Mouse (Mus musculus) left cerebral cortex, adult 11 months (tissue): ENCODE data around the gene Olfr43.

Experiments
- DNase-seq: peaks from one replicate; pipeline ENCODE4 v3.0.0; 2022; ENCODE audit warnings: low spot score

Gene Olfr43

GRCm38 (mm10) chr11:74211279-74211678 lies at the start of gene Olfr43:
Gene Olfr43, minus strand, starts transcription at chr11:74211379.
- DNase-seq, result no peak

GRCm38 (mm10) chr11:74259508-74259907 lies 48.3 kb upstream of the Olfr43 start, which contains the start of gene Olfr406:
Gene Olfr406, plus strand, starts transcription at chr11:74259808.
- DNase-seq, result no peak

- DNase-seq, result no peak
Observed at GRCm38 (mm10) chr11:74241201-74241600, 30.0 kb upstream of the Olfr43 start.

DNA sequence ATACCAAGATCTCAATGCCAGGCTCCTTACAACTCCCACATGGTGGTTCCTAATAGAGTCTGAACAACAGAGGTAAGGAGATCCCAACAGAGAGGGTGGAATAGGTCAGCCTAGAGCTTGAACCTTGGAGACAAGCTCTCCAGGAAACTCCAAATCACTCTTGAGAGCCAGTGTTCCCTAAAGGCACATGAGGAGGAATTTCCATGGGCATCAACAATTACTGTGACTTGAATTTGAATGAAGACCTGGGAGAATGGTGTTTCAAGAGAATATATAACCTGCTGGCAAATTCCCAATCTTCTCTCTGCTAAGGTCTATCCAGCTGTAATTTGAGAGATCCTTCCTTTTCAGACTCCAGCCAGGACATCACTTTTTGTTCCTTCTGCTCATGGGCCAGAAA lies 25.2 kb downstream of the Olfr43 start, which contains the start of gene Olfr403:
Olfr403 (plus strand) TSS at position 301 of the 400 bp plus-strand sequence.
- DNase-seq, result no peak

- no peak for DNase-seq
Observed at GRCm38 (mm10) chr11:74183745-74184144, 27.4 kb downstream of the Olfr43 start.

DNA sequence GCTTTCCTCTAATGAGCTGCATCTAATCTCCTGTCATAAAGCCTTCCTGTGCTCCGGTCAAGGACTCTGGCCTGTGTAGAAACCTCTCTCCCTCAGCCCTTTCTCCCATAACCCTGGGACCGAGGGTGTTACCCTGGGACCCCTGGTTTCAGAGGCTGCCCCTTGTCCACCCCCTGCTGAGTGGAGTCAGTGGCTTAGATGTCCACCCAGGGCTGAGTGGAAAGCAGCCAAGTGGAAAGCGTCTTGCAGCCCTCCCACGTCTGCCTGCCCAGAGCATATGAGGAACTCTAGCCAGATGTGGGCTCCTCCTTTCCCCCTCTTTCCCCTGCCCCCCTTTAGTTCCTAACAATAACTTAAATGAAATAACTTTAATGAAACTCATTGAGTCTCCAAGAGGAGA lies 28.0 kb downstream of the Olfr43 start:
- no peak for DNase-seq

- DNase-seq, result no peak
Observed at GRCm38 (mm10) chr11:74168771-74169170, 42.4 kb downstream of the Olfr43 start.
